Mouse (Mus musculus): Measurements from ENCODE around the gene Erc2.

DNA sequence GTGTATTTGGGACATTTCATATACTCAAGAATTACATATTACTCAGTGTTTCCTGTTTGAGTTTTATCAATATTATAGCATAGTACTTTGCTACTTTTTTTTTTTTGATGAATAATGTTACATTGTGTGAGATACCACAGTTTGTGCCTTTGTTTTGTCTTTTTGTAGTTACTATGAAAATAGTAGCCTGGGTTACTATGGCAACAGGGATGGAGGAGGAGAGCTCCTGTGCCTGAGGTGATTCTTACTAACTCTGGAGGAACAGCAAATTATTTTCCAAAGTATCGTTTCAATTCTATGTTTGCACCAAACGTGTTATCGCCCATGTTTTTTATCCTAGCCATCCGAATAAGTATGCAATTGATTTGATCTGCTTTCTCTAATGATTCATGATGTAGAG is 438.7 kb downstream of the Erc2 start:
- no peak for TF ChIP-seq POLR2A (IDR thresholded peaks at IDR 0.05; ENCODE audit: insufficient read length, low read depth)
- TF ChIP-seq E2F4 (IDR thresholded peaks at IDR 0.05; ENCODE audit: insufficient read depth) = no peak
- no peak for TF ChIP-seq POLR2AphosphoS2 (IDR thresholded peaks at IDR 0.05; ENCODE audit: insufficient read length, low read depth)
- no peak for TF ChIP-seq MAX (IDR thresholded peaks at IDR 0.05; ENCODE audit: low read depth)
- no peak for TF ChIP-seq TCF3 (IDR thresholded peaks at IDR 0.05; ENCODE audit: insufficient read length, low read depth)
- TF ChIP-seq MYOD1 (IDR thresholded peaks at IDR 0.05; ENCODE audit: control insufficient read depth in 1 of 3, insufficient read length in 2 of 3, low read depth in 2 of 3) = no peak
- TF ChIP-seq CEBPB (IDR thresholded peaks at IDR 0.05; ENCODE audit: insufficient read depth, poor library complexity, severe bottlenecking) = no peak
- no peak for TF ChIP-seq TCF12 (IDR thresholded peaks at IDR 0.05; ENCODE audit: insufficient read depth, poor library complexity, severe bottlenecking)
- TF ChIP-seq USF1 (IDR thresholded peaks at IDR 0.05; ENCODE audit: low read depth) = no peak
- no peak for TF ChIP-seq SRF (IDR thresholded peaks at IDR 0.05; ENCODE audit: control insufficient read depth, insufficient read length, low read depth)
- TF ChIP-seq REST (IDR thresholded peaks at IDR 0.05; ENCODE audit: insufficient read depth, insufficient read length) = no peak
